Mouse (Mus musculus): ENCODE data around the gene Mmp7. TPM values are rescaled to one million over a fixed set of nuclear protein-coding genes. Genes with fewer than 3 reads are reported as not detected.

The Mmp7 gene
- polyA plus RNA-seq (2014; fragmentation: Nextera tagmentation; extraction: Ambion mirVana): not detected in 2 replicates

GRCm38 (mm10) chr9:7691790-7692189 is at the start of gene Mmp7:
TSS of gene Mmp7 (plus strand) at chr9:7692090.
- 78% methylated on average over 1 of the region's 1 CpGs for WGBS

GRCm38 (mm10) chr9:7647901-7648300 is 44.0 kb upstream of the Mmp7 start:
- 68% methylated on average over 3 of the region's 3 CpGs for WGBS
- DNase-seq (ENCODE audit: low spot score) (no peak), ATAC-seq (ENCODE audit: low FRiP score) (no peak)
- no peaks in the 10 kb centered on the region for H3K36me3 ChIP-seq (replicated peaks; ENCODE audit: control insufficient read depth, insufficient read depth)
- no peaks in the 10 kb centered on the region for H3K4me1 ChIP-seq (replicated peaks; ENCODE audit: control insufficient read depth, insufficient read depth, low read length)
- no peaks in the 10 kb centered on the region for H3K27me3 ChIP-seq (ENCODE audit: control insufficient read depth, insufficient read depth, low read length)
- no peaks in the 10 kb centered on the region for H3K9me3 ChIP-seq (ENCODE audit: control insufficient read depth, low read length)
- H3K4me2 ChIP-seq (replicated peaks): no peak overlapping the region
- no peak overlapping the region for H3K4me3 ChIP-seq (replicated peaks; ENCODE audit: low read length)
- H3K27ac ChIP-seq: no peak overlapping the region
- H3K9ac ChIP-seq: no peak overlapping the region

More at GRCm38 (mm10) chr9:7691790-7692189, at the start of gene Mmp7:
- no peaks in the 10 kb centered on the region for H3K4me1 ChIP-seq (replicated peaks; ENCODE audit: control insufficient read depth, insufficient read depth, low read length)
- DNase-seq (ENCODE audit: low spot score): no peak
- no peaks in the 10 kb centered on the region for H3K9me3 ChIP-seq (ENCODE audit: control insufficient read depth, low read length)
- no peak within 1 kb of the TSS for H3K27ac ChIP-seq
- H3K4me3 ChIP-seq (replicated peaks; ENCODE audit: low read length): no peak within 1 kb of the TSS
- no peak for ATAC-seq (ENCODE audit: low FRiP score)
- H3K27me3 ChIP-seq (ENCODE audit: control insufficient read depth, insufficient read depth, low read length): no peaks in the 10 kb centered on the region
- H3K4me2 ChIP-seq (replicated peaks): no peak within 1 kb of the TSS
- no peak within 1 kb of the TSS for H3K9ac ChIP-seq
- H3K36me3 ChIP-seq (replicated peaks; ENCODE audit: control insufficient read depth, insufficient read depth): no peaks in the 10 kb centered on the region

- 82% methylated on average over 5 of the region's 5 CpGs for WGBS
- Histone ChIP-seq H3K9ac (no peak overlapping the region), H3K27me3 (ENCODE audit: control insufficient read depth, insufficient read depth, low read length) (no peaks in the 10 kb centered on the region), H3K9me3 (ENCODE audit: control insufficient read depth, low read length) (no peaks in the 10 kb centered on the region), H3K36me3 (replicated peaks; ENCODE audit: control insufficient read depth, insufficient read depth) (no peaks in the 10 kb centered on the region), H3K4me1 (replicated peaks; ENCODE audit: control insufficient read depth, insufficient read depth, low read length) (no peaks in the 10 kb centered on the region), H3K27ac (no peak overlapping the region), H3K4me2 (replicated peaks) (no peak overlapping the region), H3K4me3 (replicated peaks; ENCODE audit: low read length) (no peak overlapping the region)
- ATAC-seq (ENCODE audit: low FRiP score): no peak
- no peak for DNase-seq (ENCODE audit: low spot score)
Observed at GRCm38 (mm10) chr9:7650397-7651180, 41.3 kb upstream of the Mmp7 start.

- H3K27ac ChIP-seq: no peak overlapping the region
- H3K4me1 ChIP-seq (replicated peaks; ENCODE audit: control insufficient read depth, insufficient read depth, low read length): no peaks in the 10 kb centered on the region
- 91% methylated on average over 5 of the region's 5 CpGs for WGBS
- H3K4me3 ChIP-seq (replicated peaks; ENCODE audit: low read length): no peak overlapping the region
- H3K9me3 ChIP-seq (ENCODE audit: control insufficient read depth, low read length): no peaks in the 10 kb centered on the region
- no peak for ATAC-seq (ENCODE audit: low FRiP score)
- no peaks in the 10 kb centered on the region for H3K36me3 ChIP-seq (replicated peaks; ENCODE audit: control insufficient read depth, insufficient read depth)
- H3K9ac ChIP-seq: no peak overlapping the region
- no peak overlapping the region for H3K4me2 ChIP-seq (replicated peaks)
- DNase-seq (ENCODE audit: low spot score): no peak
- H3K27me3 ChIP-seq (ENCODE audit: control insufficient read depth, insufficient read depth, low read length): no peaks in the 10 kb centered on the region
Observed at GRCm38 (mm10) chr9:7652351-7653085, 39.4 kb upstream of the Mmp7 start.

- Histone ChIP-seq H3K4me1 (replicated peaks; ENCODE audit: control insufficient read depth, insufficient read depth, low read length) (no peaks in the 10 kb centered on the region), H3K4me3 (replicated peaks; ENCODE audit: low read length) (no peak overlapping the region), H3K27me3 (ENCODE audit: control insufficient read depth, insufficient read depth, low read length) (no peaks in the 10 kb centered on the region), H3K27ac (no peak overlapping the region), H3K4me2 (replicated peaks) (no peak overlapping the region), H3K9ac (no peak overlapping the region), H3K9me3 (ENCODE audit: control insufficient read depth, low read length) (no peaks in the 10 kb centered on the region), H3K36me3 (replicated peaks; ENCODE audit: control insufficient read depth, insufficient read depth) (no peaks in the 10 kb centered on the region)
- DNase-seq (ENCODE audit: low spot score) (no peak), ATAC-seq (ENCODE audit: low FRiP score) (no peak)
- WGBS: 76% methylated on average over 4 of the region's 4 CpGs
Observed at GRCm38 (mm10) chr9:7657946-7658345, 33.9 kb upstream of the Mmp7 start.

- Histone ChIP-seq H3K4me2 (replicated peaks) (no peak overlapping the region), H3K4me1 (replicated peaks; ENCODE audit: control insufficient read depth, insufficient read depth, low read length) (no peaks in the 10 kb centered on the region), H3K27me3 (ENCODE audit: control insufficient read depth, insufficient read depth, low read length) (no peaks in the 10 kb centered on the region), H3K36me3 (replicated peaks; ENCODE audit: control insufficient read depth, insufficient read depth) (no peaks in the 10 kb centered on the region), H3K27ac (no peak overlapping the region), H3K9me3 (ENCODE audit: control insufficient read depth, low read length) (no peaks in the 10 kb centered on the region), H3K9ac (no peak overlapping the region), H3K4me3 (replicated peaks; ENCODE audit: low read length) (no peak overlapping the region)
- ATAC-seq (ENCODE audit: low FRiP score): no peak
- DNase-seq (ENCODE audit: low spot score): no peak
- 39% methylated on average over 6 of the region's 6 CpGs for WGBS
Observed at GRCm38 (mm10) chr9:7659469-7660020, 32.3 kb upstream of the Mmp7 start.

- H3K4me2 ChIP-seq (replicated peaks): no peak overlapping the region
- H3K27ac ChIP-seq: no peak overlapping the region
- no peak overlapping the region for H3K9ac ChIP-seq
- H3K9me3 ChIP-seq (ENCODE audit: control insufficient read depth, low read length): no peaks in the 10 kb centered on the region
- DNase-seq (ENCODE audit: low spot score) (no peak), ATAC-seq (ENCODE audit: low FRiP score) (no peak)
- no peaks in the 10 kb centered on the region for H3K36me3 ChIP-seq (replicated peaks; ENCODE audit: control insufficient read depth, insufficient read depth)
- H3K27me3 ChIP-seq (ENCODE audit: control insufficient read depth, insufficient read depth, low read length): no peaks in the 10 kb centered on the region
- 97% methylated on average over 1 of the region's 1 CpGs for WGBS
- no peaks in the 10 kb centered on the region for H3K4me1 ChIP-seq (replicated peaks; ENCODE audit: control insufficient read depth, insufficient read depth, low read length)
- H3K4me3 ChIP-seq (replicated peaks; ENCODE audit: low read length): no peak overlapping the region
Observed at GRCm38 (mm10) chr9:7661371-7661770, 30.5 kb upstream of the Mmp7 start.

- ATAC-seq (ENCODE audit: low FRiP score): no peak
- Histone ChIP-seq H3K4me1 (replicated peaks; ENCODE audit: control insufficient read depth, insufficient read depth, low read length) (no peaks in the 10 kb centered on the region), H3K9me3 (ENCODE audit: control insufficient read depth, low read length) (no peaks in the 10 kb centered on the region), H3K9ac (no peak overlapping the region), H3K27me3 (ENCODE audit: control insufficient read depth, insufficient read depth, low read length) (no peaks in the 10 kb centered on the region), H3K36me3 (replicated peaks; ENCODE audit: control insufficient read depth, insufficient read depth) (no peaks in the 10 kb centered on the region), H3K4me2 (replicated peaks) (no peak overlapping the region), H3K27ac (no peak overlapping the region), H3K4me3 (replicated peaks; ENCODE audit: low read length) (no peak overlapping the region)
- WGBS: 100% methylated on average over 1 of the region's 1 CpGs
- DNase-seq (ENCODE audit: low spot score): no peak
Observed at GRCm38 (mm10) chr9:7669674-7670073, 22.2 kb upstream of the Mmp7 start.

GRCm38 (mm10) chr9:7672985-7673384 is 18.9 kb upstream of the Mmp7 start:
- no peak for ATAC-seq (ENCODE audit: low FRiP score)
- H3K4me2 ChIP-seq (replicated peaks): no peak overlapping the region
- DNase-seq (ENCODE audit: low spot score): no peak
- no peaks in the 10 kb centered on the region for H3K27me3 ChIP-seq (ENCODE audit: control insufficient read depth, insufficient read depth, low read length)
- no peaks in the 10 kb centered on the region for H3K9me3 ChIP-seq (ENCODE audit: control insufficient read depth, low read length)
- no peak overlapping the region for H3K4me3 ChIP-seq (replicated peaks; ENCODE audit: low read length)
- H3K4me1 ChIP-seq (replicated peaks; ENCODE audit: control insufficient read depth, insufficient read depth, low read length): no peaks in the 10 kb centered on the region
- no peaks in the 10 kb centered on the region for H3K36me3 ChIP-seq (replicated peaks; ENCODE audit: control insufficient read depth, insufficient read depth)
- 87% methylated on average over 9 of the region's 9 CpGs for WGBS
- H3K27ac ChIP-seq: no peak overlapping the region
- H3K9ac ChIP-seq: no peak overlapping the region

All from hindbrain, embryonic 14.5 days (tissue).